Comparison of ENCODE assay signal across 16 mouse cellular contexts in the genomic region with DNA sequence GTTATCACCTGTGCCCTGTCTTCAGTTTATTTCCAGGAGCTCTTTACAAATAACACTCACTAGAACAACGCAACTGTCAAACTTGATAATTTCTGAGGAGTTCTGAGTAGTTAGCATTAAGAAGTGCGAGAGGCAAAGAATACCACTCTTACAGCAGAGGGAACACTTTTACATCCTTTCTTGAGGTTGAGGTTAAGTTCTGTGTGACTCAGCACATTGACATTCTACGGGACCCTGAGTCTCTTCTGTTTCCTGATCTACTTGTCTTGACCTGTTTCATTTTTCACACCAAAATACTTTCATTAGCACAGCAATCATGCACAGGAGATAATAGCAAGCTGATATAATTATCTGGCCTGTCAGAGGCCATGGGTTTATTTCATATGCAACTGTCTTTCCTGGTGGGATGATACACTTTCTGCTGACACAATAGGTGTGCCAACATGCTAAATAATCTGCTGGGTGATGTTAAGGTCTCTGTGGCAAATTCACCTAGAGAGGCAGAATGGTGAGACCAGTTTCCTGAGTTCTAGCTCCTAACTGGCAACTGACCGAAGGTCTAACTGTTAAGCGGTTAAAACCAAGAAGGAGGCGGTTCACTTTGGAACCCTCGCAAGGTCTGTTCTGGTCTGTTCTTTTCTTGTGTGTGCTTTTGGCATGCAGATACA. TPM values are rescaled to one million over a fixed set of nuclear protein-coding genes. Genes with fewer than 3 reads are reported as not detected.
A peak's percentile ranks its signal among the peaks of the same experiment; 100 is the strongest.
DNase-seq lines count a peak whose midpoint lies in the region; ATAC-seq and TF ChIP-seq lines count a peak whose summit lies in the region.
"Had no signal": no experiment of that assay in that cellular context is flagged by ENCODE, and none has a peak within 500 bp of the region (broad histone marks: within the 10 kb centered on the region; RNA-seq: fewer than 3 reads in every experiment).

No protein-coding gene starts in this region.

- DNase-seq in frontal cortex, postnatal 14 days (ENCODE audit: low spot score in 2 of 2): no peak
- no peak for DNase-seq in liver, postnatal 0 days
- no peak for DNase-seq in liver, embryonic 11.5 days (ENCODE audit: low spot score)
- DNase-seq in c-Kit-positive CD71-positive TER-119-positive erythroid progenitor cells, embryonic 14.5 days (ENCODE audit: low spot score): peak; percentile 18
- no peak for DNase-seq in adrenal gland, adult 18-20 months (ENCODE audit: low spot score in 2 of 2)
- DNase-seq: B cell, adult 2 months; cerebellum, adult 9-11 months; layer of hippocampus, adult 9-11 months; spleen, adult 18-20 months had no signal

- TF ChIP-seq CTCF in liver, postnatal 0 days (IDR thresholded peaks at IDR 0.05; ENCODE audit: low read depth): no peak

- 0 out of 2 replicates have a peak overlapping the region, but pooled peaks have one; percentile 4 for H3K4me3 ChIP-seq in liver, postnatal 0 days (ENCODE audit: low read depth, low read length)
- no peak overlapping the region for H3K4me3 ChIP-seq in liver, embryonic 11.5 days (ENCODE audit: low read depth, low read length)
- no peak overlapping the region for H3K4me3 ChIP-seq in kidney, embryonic 14.5 days (ENCODE audit: low read length)
- H3K4me3 ChIP-seq: hindbrain, embryonic 13.5 days; kidney, embryonic 15.5 days; midbrain, embryonic 12.5 days had no signal

- ATAC-seq in frontal cortex, adult (ENCODE audit: low TSS enrichment): peak; percentile 56
- ATAC-seq in liver, postnatal 0 days: peak; percentile 62
- ATAC-seq in liver, embryonic 11.5 days (replicated peaks; ENCODE audit: low FRiP score): no peak
- peak; percentile 48 for ATAC-seq in megakaryocyte-erythroid progenitor cell, adult 5-6 weeks (replicated peaks; ENCODE audit: low FRiP score, low TSS enrichment, poor library complexity, severe bottlenecking)
- no peak for ATAC-seq in kidney, embryonic 14.5 days (ENCODE audit: low FRiP score, low TSS enrichment)
- ATAC-seq: forebrain, embryonic 16.5 days had no signal

- H3K27ac ChIP-seq in liver, postnatal 0 days (ENCODE audit: low read depth): peak overlapping the region; percentile 41; the same call in 1 of the 2 replicates
- H3K27ac ChIP-seq in liver, embryonic 11.5 days (ENCODE audit: low read depth, low read length): no peak overlapping the region
- no peak overlapping the region for H3K27ac ChIP-seq in kidney, embryonic 14.5 days (ENCODE audit: low read depth, low read length)
- H3K27ac ChIP-seq: hindbrain, embryonic 13.5 days; kidney, embryonic 15.5 days; midbrain, embryonic 12.5 days had no signal

- H3K4me1 ChIP-seq in liver, postnatal 0 days (ENCODE audit: insufficient read depth): peaks cover 14% of the 10 kb centered on the region
- no peaks in the 10 kb centered on the region; the same call in 1 of the 2 replicates for H3K4me1 ChIP-seq in liver, embryonic 11.5 days (replicated peaks; ENCODE audit: control insufficient read depth, insufficient read depth, low read length)
- H3K4me1 ChIP-seq in kidney, embryonic 14.5 days (ENCODE audit: control insufficient read depth, insufficient read depth, low read length): no peaks in the 10 kb centered on the region
- H3K4me1 ChIP-seq: kidney, embryonic 15.5 days had no signal

- no peaks in the 10 kb centered on the region for H3K36me3 ChIP-seq in liver, postnatal 0 days (replicated peaks; ENCODE audit: insufficient read depth, low read length)
- H3K36me3 ChIP-seq in liver, embryonic 11.5 days (ENCODE audit: control insufficient read depth, insufficient read depth, low read length): no peaks in the 10 kb centered on the region
- H3K36me3 ChIP-seq in kidney, embryonic 14.5 days (ENCODE audit: control insufficient read depth, insufficient read depth, low read length): no peaks in the 10 kb centered on the region
- H3K36me3 ChIP-seq: hindbrain, embryonic 13.5 days; midbrain, embryonic 12.5 days had no signal

- WGBS in liver, postnatal 0 days (ENCODE audit: insufficient replicate concordance): 48% methylated on average over 7 of the region's 7 CpGs
- whole genome bisulfite sequencing in liver, embryonic 11.5 days: 70% methylated on average over 7 of the region's 7 CpGs
- WGBS in kidney, embryonic 14.5 days: 95% methylated on average over 7 of the region's 7 CpGs

- H3K9me3 ChIP-seq in liver, postnatal 0 days (ENCODE audit: low read length): no peaks in the 10 kb centered on the region
- no peaks in the 10 kb centered on the region for H3K9me3 ChIP-seq in liver, embryonic 11.5 days (ENCODE audit: control insufficient read depth, low read length)
- H3K9me3 ChIP-seq in kidney, embryonic 14.5 days (ENCODE audit: control insufficient read depth, low read length): no peaks in the 10 kb centered on the region
- H3K9me3 ChIP-seq: hindbrain, embryonic 13.5 days; kidney, embryonic 15.5 days; midbrain, embryonic 12.5 days had no signal

- H3K9ac ChIP-seq in liver, postnatal 0 days (replicated peaks): no peak overlapping the region
- no peak overlapping the region for H3K9ac ChIP-seq in liver, embryonic 11.5 days (ENCODE audit: low read depth, low read length)
- no peak overlapping the region for H3K9ac ChIP-seq in kidney, embryonic 14.5 days (ENCODE audit: low read depth, low read length)
- H3K9ac ChIP-seq: hindbrain, embryonic 13.5 days; kidney, embryonic 15.5 days; midbrain, embryonic 12.5 days had no signal

- peak overlapping the region; percentile 56 for H3K4me2 ChIP-seq in liver, postnatal 0 days (ENCODE audit: low read depth, low read length)
- H3K4me2 ChIP-seq in liver, embryonic 11.5 days: no peak overlapping the region
- H3K4me2 ChIP-seq in kidney, embryonic 14.5 days (replicated peaks; ENCODE audit: low read depth, low read length): no peak overlapping the region
- H3K4me2 ChIP-seq: hindbrain, embryonic 13.5 days; kidney, embryonic 15.5 days; midbrain, embryonic 12.5 days had no signal

- peak; percentile 77; the same call in 1 of the 2 replicates for TF ChIP-seq EP300 in liver, postnatal 0 days (IDR thresholded peaks at IDR 0.05; ENCODE audit: low read depth)

- no peaks in the 10 kb centered on the region for H3K27me3 ChIP-seq in liver, postnatal 0 days (ENCODE audit: insufficient read depth, low read length)
- no peaks in the 10 kb centered on the region for H3K27me3 ChIP-seq in liver, embryonic 11.5 days (replicated peaks; ENCODE audit: control insufficient read depth, insufficient read depth, low read length)
- peaks cover 5% of the 10 kb centered on the region for H3K27me3 ChIP-seq in kidney, embryonic 14.5 days (ENCODE audit: control insufficient read depth, insufficient read depth, low read length)
- H3K27me3 ChIP-seq: hindbrain, embryonic 13.5 days had no signal

RNA-seq across cellular contexts. Expression of a gene that starts 53.9 kb away (rescaled TPM):
- polyA plus RNA-seq in liver, postnatal 0 days (2015; fragmentation: Nextera tagmentation; extraction: Ambion mirVana): not detected in 2 replicates
- polyA plus RNA-seq in liver, embryonic 11.5 days (2014; fragmentation: Nextera tagmentation; extraction: Ambion mirVana): 0.60 and 0.68 TPM in 2 replicates
- not detected in 2 replicates for total RNA-seq in megakaryocyte-erythroid progenitor cell, adult 5-6 weeks (2014; fragmentation: Nextera tagmentation)
- not detected in 2 replicates for total RNA-seq in megakaryocyte-erythroid progenitor cell, adult 5-6 weeks (2017)
- 0.35 and 0.71 TPM in 2 replicates for polyA plus RNA-seq in kidney, embryonic 14.5 days (2014; fragmentation: Nextera tagmentation; extraction: Ambion mirVana)
- under 1 TPM; 0.26 to 0.27 TPM for total RNA-seq in adrenal gland, adult 18-20 months (2021)

RNA-seq across cellular contexts. Expression of a gene that starts 59.2 kb away (rescaled TPM):
- polyA plus RNA-seq in liver, postnatal 0 days (2015; fragmentation: Nextera tagmentation; extraction: Ambion mirVana): 9.9 TPM in 2 replicates
- 8.7 and 11.3 TPM in 2 replicates for polyA plus RNA-seq in liver, embryonic 11.5 days (2014; fragmentation: Nextera tagmentation; extraction: Ambion mirVana)
- 136 and 212 TPM in 2 replicates for total RNA-seq in megakaryocyte-erythroid progenitor cell, adult 5-6 weeks (2014; fragmentation: Nextera tagmentation)
- 16.7 and 33.0 TPM in 2 replicates for total RNA-seq in megakaryocyte-erythroid progenitor cell, adult 5-6 weeks (2017)
- polyA plus RNA-seq in kidney, embryonic 14.5 days (2014; fragmentation: Nextera tagmentation; extraction: Ambion mirVana): 25.9 and 32.1 TPM in 2 replicates
- 100 to 1,000 TPM; 109 to 132 TPM for total RNA-seq in adrenal gland, adult 18-20 months (2021)

Comparison
In these comparisons a context has a peak if more than half of its experiments do, and no peak if none do; other contexts are left out.
1. ATAC-seq: peak in frontal cortex, adult (single experiment), liver, postnatal 0 days (single experiment) and megakaryocyte-erythroid progenitor cell, adult 5-6 weeks (single experiment); none in liver, embryonic 11.5 days (single experiment) and kidney, embryonic 14.5 days (single experiment).